Mouse (Mus musculus): Measurements from ENCODE around the gene Usp29.
"Not testable (repeated sequence)": the region's sequence is repeated elsewhere in the genome, so short reads cannot be mapped to it uniquely, and the experiment has no call there.

The Usp29 gene

DNA sequence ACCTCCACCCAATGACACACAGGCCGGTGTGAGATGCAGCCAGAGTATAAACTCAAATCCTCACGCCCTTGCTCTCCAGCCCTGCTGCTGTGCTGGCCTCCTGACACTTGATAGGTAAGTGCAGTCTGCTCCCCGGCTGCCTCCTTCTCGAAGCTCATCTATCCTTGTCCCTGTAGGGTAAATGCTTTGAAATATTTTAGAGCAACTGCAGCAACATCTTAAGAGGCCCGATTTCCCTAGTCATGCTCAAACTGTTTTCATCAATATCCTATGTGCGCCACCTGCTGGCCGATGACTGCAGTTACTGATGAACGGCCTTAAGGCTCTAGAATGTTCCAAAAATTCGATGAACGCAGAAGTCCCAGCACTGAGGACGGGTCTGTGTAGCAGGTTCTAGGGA is 206.7 kb downstream of the Usp29 start:
- peak; percentile 88 for DNase-seq

DNA sequence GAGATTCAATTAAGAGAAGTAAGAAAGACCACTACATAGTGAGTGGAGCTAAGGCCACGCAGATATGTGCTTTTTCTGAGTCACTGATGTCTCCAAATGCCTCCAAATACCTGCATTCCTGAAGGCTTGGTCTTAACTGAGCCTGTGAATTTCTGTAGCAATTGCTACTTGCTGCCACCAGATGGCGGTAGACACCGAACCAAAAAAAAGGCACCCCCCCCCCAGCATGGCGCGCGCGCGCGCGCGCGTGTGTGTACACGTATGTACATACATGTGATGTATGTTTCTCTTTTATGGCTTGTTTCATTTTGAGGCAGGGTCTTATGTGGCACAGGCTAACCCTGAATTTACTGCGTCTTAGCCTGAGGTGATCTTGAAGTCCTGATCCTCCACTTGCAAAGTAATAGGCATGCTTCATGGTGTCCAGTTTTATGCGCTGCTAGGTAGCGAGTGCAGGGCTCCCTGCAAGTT is 210.4 kb downstream of the Usp29 start:
- peak; percentile 18 for DNase-seq

DNA sequence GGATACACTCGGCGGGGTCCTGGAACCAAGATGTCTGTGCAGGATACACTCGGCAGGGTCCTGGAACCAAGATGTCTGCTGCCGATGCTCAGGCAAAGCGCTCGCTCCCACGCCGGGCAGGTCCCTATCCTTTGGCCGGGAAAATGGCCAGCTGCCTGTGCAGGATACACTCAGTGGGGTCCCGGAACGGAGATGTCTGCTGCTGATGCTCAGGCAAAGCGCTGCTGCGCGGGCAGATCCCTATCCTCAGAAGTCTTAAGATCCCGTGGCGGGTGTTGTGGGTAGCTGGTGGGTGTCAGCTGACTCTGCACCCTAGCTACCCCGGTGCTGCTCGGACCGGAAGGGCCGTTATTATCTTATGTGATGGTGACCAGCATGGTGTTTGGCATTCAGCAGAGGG is 217.7 kb downstream of the Usp29 start:
- DNase-seq = not testable (repeated sequence)

DNA sequence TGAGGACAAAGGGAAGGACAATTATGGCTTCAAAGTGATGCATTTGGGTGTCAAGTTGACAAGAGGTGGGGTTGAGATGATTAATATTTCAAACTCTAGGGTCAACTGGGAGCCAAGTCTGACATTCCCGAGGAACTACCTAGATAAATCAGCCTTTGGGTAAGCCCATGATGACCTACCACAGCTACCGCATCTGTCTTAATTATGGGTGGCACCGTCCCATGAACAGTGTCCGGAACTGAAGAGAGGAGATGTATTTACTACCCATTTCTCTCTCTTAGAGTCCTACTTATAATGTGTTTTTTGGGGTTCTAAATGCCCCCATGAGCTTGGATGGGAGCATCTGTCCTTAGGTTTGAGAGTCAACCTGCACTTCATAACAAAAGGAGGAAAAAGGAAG is 226.2 kb downstream of the Usp29 start:
- DNase-seq = no peak

DNA sequence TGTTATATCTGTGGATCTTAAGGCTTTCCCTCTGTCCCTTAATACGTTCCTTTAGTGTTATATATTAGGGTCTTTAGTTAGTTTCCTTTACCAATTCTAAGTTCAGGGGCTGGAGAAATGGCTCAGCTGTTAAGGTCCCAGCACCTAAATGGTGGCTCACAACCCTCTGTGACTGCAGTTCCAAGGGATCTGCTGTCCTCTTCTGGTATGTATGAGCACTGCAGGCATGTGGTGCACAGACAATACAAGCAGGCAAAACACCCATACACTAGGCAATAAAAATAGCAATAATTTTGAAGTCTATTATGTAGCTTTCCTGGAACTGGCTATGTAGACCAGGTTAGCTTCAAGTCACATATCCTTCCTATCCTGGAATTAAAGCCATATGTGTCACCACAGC is 228.2 kb downstream of the Usp29 start:
- no peak for DNase-seq

DNA sequence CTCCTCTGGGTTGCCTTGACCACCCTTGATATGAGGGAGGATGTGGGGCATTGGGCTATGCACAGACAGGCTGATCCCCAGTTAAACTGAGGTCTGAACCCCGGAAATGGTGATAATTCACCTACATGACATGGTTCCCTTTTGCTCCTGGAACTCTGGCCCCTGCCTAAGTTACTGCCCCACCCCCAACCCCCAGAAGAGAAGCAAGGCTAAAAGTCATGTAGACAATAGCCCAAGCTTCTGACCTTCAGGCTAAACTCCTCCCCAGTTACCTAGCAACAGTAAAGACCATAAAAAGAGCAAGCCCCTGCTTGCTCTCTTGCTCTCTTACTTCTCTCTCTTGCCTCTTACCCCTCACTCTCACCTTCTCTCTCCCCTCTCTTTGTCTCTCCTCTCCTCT is 243.2 kb downstream of the Usp29 start:
- no peak for DNase-seq

DNA sequence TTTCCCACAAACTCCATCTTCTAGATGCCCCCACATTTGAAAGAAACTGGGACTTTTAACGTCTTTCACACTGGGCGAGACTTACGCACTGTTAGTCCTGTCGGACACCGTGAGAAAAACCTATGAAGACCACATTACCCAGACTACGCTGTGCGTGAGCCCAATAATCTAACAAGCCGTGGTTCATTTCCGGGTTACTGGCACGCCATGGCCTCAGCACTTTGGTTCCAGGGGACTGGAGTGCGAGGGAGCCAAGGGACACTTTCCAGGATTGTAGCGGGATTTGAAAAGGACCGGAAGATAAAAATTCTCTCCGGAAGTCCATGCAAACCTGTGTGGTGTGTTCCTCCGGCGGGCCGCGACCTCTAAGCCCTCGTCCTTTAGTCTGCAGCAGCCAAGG is 246.5 kb downstream of the Usp29 start:
- DNase-seq = no peak

DNA sequence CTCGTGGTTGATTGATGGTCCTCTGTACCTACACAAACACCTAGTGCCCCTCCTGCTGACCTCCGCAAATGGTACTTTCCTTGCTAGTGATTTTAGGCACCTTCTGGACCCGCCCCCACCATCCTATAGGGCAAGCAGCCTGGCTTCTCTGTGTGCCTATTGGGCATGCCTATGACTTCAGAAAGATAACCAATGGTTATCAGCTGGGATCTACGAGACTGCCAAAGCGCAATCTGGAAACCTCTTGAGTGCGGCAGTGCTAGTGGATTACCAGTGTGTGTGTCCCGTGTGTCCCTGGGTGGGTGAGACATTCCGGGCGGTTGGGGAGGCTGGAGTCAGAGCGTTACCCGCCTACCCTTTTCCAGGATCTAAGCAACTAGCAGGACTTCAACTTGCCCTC is 264.9 kb downstream of the Usp29 start, which contains the start of gene Aurkc:
Gene Aurkc (plus strand): TSS at position 50 of the 400 bp plus-strand sequence.
- not testable (repeated sequence) for DNase-seq

DNA sequence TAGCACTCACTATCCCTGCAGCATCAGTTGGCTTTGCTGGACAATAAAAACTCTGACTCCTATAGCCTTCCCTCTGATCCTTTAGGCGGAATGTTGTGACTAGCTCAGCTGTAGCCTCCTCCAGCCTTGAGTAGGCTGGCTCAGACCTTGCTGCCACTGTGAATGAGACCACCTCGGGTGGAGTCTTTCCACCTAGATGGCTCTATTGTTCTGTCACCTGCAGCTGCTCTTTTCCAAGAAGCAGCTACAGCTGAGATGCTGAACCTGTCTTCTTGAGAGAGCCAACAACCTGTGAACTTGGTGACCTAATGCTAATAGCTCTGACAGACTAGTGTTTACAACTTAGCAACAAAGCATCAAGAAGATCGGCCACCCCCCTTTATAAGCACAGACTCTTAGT is 268.5 kb downstream of the Usp29 start:
- not testable (repeated sequence) for DNase-seq

DNA sequence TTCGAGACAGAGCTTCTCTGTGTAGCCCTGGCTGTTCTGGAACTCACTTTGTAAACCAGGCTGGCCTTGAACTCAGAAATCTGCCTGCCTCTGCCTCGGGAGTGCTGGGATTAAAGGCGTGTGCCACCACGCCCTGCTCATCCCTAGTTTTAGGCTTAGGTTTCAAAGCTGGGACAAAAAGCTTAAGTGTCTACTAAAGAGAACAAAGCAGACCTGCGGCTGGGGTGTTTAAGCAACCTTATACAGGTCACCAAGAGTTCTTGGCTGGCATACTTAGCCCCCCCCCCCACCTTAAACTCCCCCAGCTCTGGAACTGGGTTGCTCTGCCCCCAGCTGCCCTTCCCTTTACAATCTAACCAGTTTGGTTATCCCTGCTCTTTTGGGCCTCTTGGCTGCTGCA is 275.1 kb downstream of the Usp29 start:
- DNase-seq = not testable (repeated sequence)

All from kidney, postnatal 10 days (tissue).